In the genomic region with DNA sequence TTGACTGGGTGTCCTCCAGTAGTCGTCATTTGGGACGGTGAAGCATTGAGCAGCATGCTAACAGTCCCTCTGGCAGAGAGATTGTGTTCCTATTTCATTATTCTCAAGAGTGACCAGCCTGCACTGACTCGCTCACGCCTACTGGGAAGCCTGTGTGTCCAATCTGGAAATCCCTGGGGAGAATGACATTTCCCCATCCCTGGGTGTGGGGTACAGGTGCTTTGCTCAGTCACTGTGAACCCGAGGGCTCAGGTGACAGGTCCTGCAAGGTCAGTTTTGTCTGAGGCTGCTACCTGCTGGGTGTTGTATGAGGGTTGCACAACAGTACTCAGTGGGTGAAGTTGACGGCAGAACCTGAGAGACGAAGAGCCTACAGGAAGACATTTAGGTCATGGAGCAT, we compare ENCODE assay signal across 23 mouse cellular contexts. TPM values are rescaled to one million over a fixed set of nuclear protein-coding genes. Genes with fewer than 3 reads are reported as not detected.
"Had no signal": no experiment of that assay in that cellular context is flagged by ENCODE, and none has a peak within 500 bp of the region (broad histone marks: within the 10 kb centered on the region; RNA-seq: fewer than 3 reads in every experiment).

No protein-coding gene starts in this region.

- H3K4me2 ChIP-seq: neural tube, embryonic 13.5 days; neural tube, embryonic 15.5 days; stomach, embryonic 15.5 days had no signal

- H3K4me3 ChIP-seq: neural tube, embryonic 13.5 days; neural tube, embryonic 15.5 days; stomach, embryonic 15.5 days had no signal

- H3K4me1 ChIP-seq: neural tube, embryonic 13.5 days; neural tube, embryonic 15.5 days; stomach, embryonic 15.5 days had no signal

- H3K9me3 ChIP-seq: neural tube, embryonic 13.5 days; neural tube, embryonic 15.5 days; stomach, embryonic 15.5 days had no signal

- H3K27ac ChIP-seq: neural tube, embryonic 13.5 days; neural tube, embryonic 15.5 days; stomach, embryonic 15.5 days; stomach, postnatal 0 days had no signal

- DNase-seq: retina, postnatal 1 day; right cerebral cortex, adult 18-20 months; right cerebral cortex, postnatal 14 days; right cerebral cortex, postnatal 25 days; right cerebral cortex, postnatal 4 days; spleen, adult 18-20 months; thymus, adult 18-20 months; thymus, adult 2 months; thymus, postnatal 25 days; thymus, postnatal 36 days; thymus, postnatal 4 days had no signal

- H3K36me3 ChIP-seq: neural tube, embryonic 13.5 days; neural tube, embryonic 15.5 days; stomach, embryonic 15.5 days had no signal

- H3K9ac ChIP-seq: neural tube, embryonic 13.5 days; neural tube, embryonic 15.5 days; stomach, embryonic 15.5 days had no signal

- H3K27me3 ChIP-seq: neural tube, embryonic 13.5 days; neural tube, embryonic 15.5 days had no signal

RNA-seq across cellular contexts. Expression of gene Gm4491, which starts 6.6 kb away (rescaled TPM):
- total RNA-seq: neutrophil, adult 5-6 weeks had no signal
- polyA plus RNA-seq: neural tube, embryonic 13.5 days; neural tube, embryonic 14.5 days; neural tube, embryonic 15.5 days; small intestine, adult 2 months; spleen, adult 2 months; stomach, embryonic 14.5 days; stomach, embryonic 15.5 days; stomach, embryonic 16.5 days; stomach, postnatal 0 days; testis, adult 2 months; thymus, adult 2 months; thymus, postnatal 0 days had no signal

RNA-seq across cellular contexts. Expression of gene Gjb6, which starts 11.1 kb away (rescaled TPM):
- total RNA-seq: neutrophil, adult 5-6 weeks had no signal
- polyA plus RNA-seq: small intestine, adult 2 months; spleen, adult 2 months; testis, adult 2 months had no signal

RNA-seq across cellular contexts. Expression of gene Gjb2, which starts 17.8 kb away (rescaled TPM):
- total RNA-seq: neutrophil, adult 5-6 weeks had no signal
